Mouse (Mus musculus) small intestine, adult 2 months (tissue): ENCODE data around the gene Iglon5.

ENCODE experiments used
- CTCF ChIP-seq: fragments of 200-500 bp; IDR thresholded peaks from 2 replicates; pipeline ENCODE4 v1.5.1; 2012; ENCODE audit warnings: low read depth, mild to moderate bottlenecking, control low read depth, inconsistent platforms, low read length, moderate library complexity, mixed read lengths; ENCODE audit not compliant: insufficient replicate concordance, insufficient read length; ENCODE audit errors: extremely low read depth
- POLR2A ChIP-seq: fragments of 200-500 bp; IDR thresholded peaks from 2 replicates; pipeline ENCODE4 v1.6.1; 2012; ENCODE audit warnings: low read depth, mild to moderate bottlenecking, control low read depth, inconsistent platforms, low read length, moderate library complexity

DNA sequence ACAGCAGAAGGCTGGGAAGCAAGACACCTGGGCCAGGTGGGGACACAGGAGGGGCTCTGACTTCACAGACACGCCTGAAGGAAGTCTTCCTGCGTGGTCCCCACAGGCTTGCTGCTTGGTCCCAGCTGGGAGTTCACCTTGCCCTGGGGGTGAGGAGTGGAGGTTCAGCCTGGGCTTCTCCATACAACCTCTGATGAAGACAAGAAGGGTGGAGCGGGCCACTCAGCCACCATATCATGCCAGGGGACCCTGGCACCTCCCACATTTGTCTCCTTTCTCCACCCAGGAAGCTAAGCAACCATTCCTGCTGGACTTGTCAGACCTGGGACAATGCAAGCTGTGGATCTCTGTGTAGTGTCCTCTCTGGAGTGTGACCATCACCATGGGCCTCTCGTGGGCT lies 27.0 kb downstream of the Iglon5 start, which contains the start of gene Vsig10l:
- TF ChIP-seq POLR2A (no peak), CTCF (no peak)
